Mouse (Mus musculus) erythroid progenitor cell, adult 5-6 weeks (primary cell): ENCODE measurements around the gene Pdcl3. TPM values are rescaled to one million over a fixed set of nuclear protein-coding genes. Genes with fewer than 3 reads are reported as not detected.
"Not testable (repeated sequence)": the region's sequence is repeated elsewhere in the genome, so short reads cannot be mapped to it uniquely, and the experiment has no call there.

Experiments used
- ATAC-seq: replicated peaks from 2 replicates; pipeline ENCODE4 v1.8.0; 2016; ENCODE audit warnings: moderate number of reproducible peaks, mild to moderate bottlenecking, moderate TSS enrichment, inconsistent platforms; ENCODE audit not compliant: poor library complexity, low FRiP score, severe bottlenecking
- total RNA-seq, 2 experiments: library from RNA; stranded (forward) in 1 of 2; stranded (reverse) in 1 of 2; fragments of 150-400 nt in 1 of 2; fragments of 186-747, 209-891 nt in 1 of 2; gene quantifications; 2 replicates each; pipeline versions ENCODE4 v1.2.3 to v1.2.4; 2015 to 2017; ENCODE audit warnings: low replicate concordance in 2 of 2

The Pdcl3 gene
- total RNA-seq, 2 experiments from 2014 or later: 11.3 to 18.5 TPM

GRCm38 (mm10) chr1:39013843-39014242, 28.4 kb downstream of the Pdcl3 start:
- no peak for ATAC-seq

DNA sequence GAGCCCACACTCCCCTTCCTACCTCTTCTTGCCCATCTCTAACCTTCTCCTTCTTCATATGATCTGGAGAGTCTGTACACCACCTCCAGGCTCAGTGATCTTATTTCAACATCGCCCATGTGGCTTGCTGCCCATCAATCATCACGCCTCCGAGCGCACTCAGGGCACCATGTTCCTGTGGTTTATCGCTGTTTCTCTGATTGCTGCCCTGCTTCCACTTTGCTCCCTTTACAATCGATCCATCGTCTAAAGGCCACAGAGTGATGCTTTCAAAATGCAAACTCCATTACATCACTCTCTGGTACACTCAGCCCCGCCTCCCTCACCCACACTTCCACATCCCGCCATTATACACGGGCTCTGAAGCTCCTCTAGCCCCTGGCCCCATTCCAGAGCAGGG, 30.1 kb downstream of the Pdcl3 start:
- ATAC-seq: no peak

DNA sequence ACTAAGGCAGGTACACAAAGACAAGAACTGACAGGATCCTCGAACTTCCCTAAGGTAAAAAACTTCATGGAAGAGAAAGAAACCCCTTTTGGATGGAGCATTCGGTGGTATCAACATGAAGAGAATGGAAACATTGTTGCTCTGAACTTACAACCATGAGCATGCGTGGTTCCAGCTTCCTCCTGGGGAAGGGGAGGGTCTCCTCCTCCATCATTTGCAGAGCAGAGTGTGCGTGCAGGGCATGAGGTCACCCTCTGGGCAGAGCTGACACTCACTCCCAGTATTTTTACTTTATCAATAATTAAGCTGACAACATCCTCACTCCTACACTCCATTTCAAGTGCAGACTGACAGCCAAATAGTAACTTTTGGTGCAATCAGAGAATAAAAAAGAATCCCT, 32.5 kb downstream of the Pdcl3 start:
- no peak for ATAC-seq

DNA sequence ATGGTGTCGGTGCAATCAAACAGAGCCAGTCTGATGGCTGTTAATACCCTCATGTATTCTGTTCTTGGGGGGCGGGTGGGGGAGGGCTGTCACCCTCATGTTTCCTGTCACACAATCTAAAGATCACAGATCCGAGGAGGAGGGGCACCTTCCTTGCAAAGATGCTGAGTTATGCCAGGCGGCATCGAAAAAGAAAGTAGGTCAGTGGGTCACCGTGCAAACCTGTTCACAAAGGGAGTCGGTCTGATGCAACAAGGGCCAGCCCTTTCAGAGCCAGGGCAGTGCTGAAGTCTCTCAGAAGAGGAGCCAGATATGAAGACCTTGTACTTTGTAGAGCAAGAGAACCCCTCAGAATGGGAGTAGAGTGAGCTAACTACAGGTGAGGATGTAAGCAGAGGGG, 39.7 kb downstream of the Pdcl3 start:
- ATAC-seq: no peak

DNA sequence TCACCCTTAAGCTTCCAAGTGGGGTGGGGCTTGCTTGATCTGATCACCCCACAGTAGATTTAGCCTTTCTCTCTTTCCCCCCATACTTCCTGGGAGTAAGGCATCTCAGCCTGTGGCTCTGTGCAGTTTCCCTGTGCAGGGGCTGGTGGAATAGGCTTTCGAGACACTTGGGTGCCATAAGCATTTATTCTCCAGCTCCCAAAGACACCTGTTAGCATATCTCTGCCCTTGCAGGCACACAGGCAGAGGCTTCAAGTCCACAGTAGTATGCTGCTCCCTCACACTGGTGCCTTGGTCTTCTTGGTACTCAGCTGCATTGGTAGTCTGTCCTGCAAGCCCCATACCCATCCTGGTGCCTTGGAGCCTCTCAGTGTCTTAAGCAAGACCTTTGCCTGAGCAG, 40.4 kb downstream of the Pdcl3 start:
- no peak for ATAC-seq

DNA sequence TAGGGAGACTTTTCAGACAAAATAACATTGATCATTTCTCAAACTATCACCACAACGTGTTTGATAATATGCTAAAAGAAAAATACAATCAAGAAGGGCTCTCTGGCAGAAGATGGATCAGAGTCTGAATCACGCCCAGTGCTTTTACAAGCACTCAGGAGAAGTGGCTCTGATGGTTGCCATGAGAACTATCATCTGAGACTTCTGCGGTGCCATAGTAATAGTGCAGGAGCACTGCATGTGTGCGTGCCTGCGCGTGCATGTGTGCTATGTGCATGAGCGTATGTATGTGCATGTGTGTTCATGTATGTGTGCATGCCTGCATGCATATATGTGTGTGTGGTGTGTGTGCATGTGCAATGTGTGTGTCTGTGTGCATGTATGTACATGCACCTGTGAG, 43.8 kb downstream of the Pdcl3 start:
- ATAC-seq: no peak

GRCm38 (mm10) chr1:39030108-39030507, 44.7 kb downstream of the Pdcl3 start:
- ATAC-seq: no peak

DNA sequence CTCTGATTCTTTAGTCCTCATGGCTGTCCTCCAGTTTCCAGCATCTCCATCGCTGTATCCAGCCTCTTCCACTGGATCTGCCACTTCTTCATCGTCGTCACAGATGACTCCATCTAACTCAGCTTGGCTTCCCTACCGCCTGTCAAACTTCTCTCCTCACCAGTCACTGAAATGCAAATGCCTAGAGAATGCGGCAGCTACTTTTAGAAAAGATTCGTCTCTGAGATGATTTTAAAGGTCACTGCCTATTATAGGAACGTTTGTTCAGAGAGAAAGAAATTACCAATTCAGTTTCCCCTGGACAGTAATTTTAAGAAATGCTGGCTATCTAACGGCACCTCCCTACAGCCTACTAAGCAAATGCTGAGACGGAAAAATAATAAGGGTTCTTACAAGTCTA, 50.4 kb downstream of the Pdcl3 start:
- no peak for ATAC-seq

DNA sequence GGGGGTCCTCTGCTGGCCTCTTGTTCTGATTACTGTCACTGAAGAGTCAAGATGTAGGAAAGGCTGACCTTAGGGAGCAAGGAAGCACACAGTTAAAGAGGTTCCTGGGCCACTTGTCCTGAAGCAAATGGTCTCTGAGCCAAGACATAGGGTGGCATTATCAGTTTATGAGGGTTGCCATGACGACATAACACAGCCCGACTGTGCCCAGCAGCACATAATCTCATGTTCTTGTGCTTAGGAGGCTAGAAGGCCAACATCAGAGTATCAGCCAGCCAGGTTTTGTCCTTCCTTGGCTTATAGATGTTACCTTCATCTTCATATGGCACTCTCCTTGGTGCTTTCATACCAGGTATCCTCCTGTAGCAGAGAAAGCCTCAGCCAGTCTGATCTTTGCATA, 56.8 kb downstream of the Pdcl3 start:
- ATAC-seq: no peak

DNA sequence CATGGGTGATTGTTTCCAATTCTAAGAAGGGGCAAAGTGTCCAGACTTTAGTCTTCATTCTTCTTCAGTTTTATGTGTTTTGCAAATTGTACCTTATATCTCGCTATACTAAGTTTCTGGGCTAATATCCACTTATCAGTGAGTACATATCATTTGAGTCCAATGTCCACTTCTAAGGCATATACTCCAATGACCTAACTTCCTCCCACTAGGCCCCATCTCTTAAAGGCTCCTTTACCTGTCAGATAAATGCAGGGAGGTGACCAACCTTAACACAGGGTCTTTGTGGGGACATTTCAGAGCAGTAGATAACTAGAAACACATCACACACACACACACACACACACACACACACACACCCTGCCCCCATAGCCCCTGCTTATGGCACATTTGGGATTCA, 59.0 kb downstream of the Pdcl3 start:
- ATAC-seq: not testable (repeated sequence)

GRCm38 (mm10) chr1:39046689-39047088, 61.3 kb downstream of the Pdcl3 start:
- no peak for ATAC-seq

Other genes starting within 250 kb of the Pdcl3 start
- 1.1 TPM in 1 of 2 replicates, not detected in the other for gene Lonrf2, start 148.9 kb upstream of the Pdcl3 start, total RNA-seq (2015; ENCODE audit: low replicate concordance)
- under 0.01 and 0.26 TPM in 2 replicates for gene Lonrf2, start 148.9 kb upstream of the Pdcl3 start, total RNA-seq (2017; ENCODE audit: low replicate concordance)
- 24.1 and 38.1 TPM in 2 replicates for gene Chst10, start 87.4 kb upstream of the Pdcl3 start, total RNA-seq (2015; ENCODE audit: low replicate concordance)
- 27.5 and 37.8 TPM in 2 replicates for gene Chst10, start 87.4 kb upstream of the Pdcl3 start, total RNA-seq (2017; ENCODE audit: low replicate concordance)
- gene Nms, start 46.5 kb upstream of the Pdcl3 start, total RNA-seq (2015; ENCODE audit: low replicate concordance): not detected in 2 replicates
- gene Nms, start 46.5 kb upstream of the Pdcl3 start, total RNA-seq (2017; ENCODE audit: low replicate concordance): not detected in 2 replicates
- gene Npas2, start 208.1 kb downstream of the Pdcl3 start, total RNA-seq (2015; ENCODE audit: low replicate concordance): not detected in 2 replicates
- not detected in 2 replicates for gene Npas2, start 208.1 kb downstream of the Pdcl3 start, total RNA-seq (2017; ENCODE audit: low replicate concordance)